In genomic region chr13:5875478-5875877, GRCm38 (mm10) we compare ENCODE assay signal across 24 mouse cellular contexts. TPM values are rescaled to one million over a fixed set of nuclear protein-coding genes. Genes with fewer than 3 reads are reported as not detected.
DNase-seq lines count a peak whose midpoint lies in the region; ATAC-seq lines count a peak whose summit lies in the region.
"Had no signal": no experiment of that assay in that cellular context is flagged by ENCODE, and none has a peak within 500 bp of the region (broad histone marks: within the 10 kb centered on the region; RNA-seq: fewer than 3 reads in every experiment).

No protein-coding gene starts in this region.

- H3K4me3 ChIP-seq in macrophage (ENCODE audit: inconsistent target), result no peak overlapping the region
- H3K4me3 ChIP-seq: embryonic facial prominence, embryonic 10.5 days; forebrain, embryonic 13.5 days; heart, embryonic 10.5 days; hindbrain, embryonic 13.5 days had no signal

- peak overlapping the region; percentile 99 for H3K27ac ChIP-seq in macrophage
- H3K27ac ChIP-seq: embryonic facial prominence, embryonic 10.5 days; forebrain, embryonic 13.5 days; heart, embryonic 10.5 days; hindbrain, embryonic 13.5 days; hindbrain, postnatal 0 days had no signal

- H3K79me2 ChIP-seq in macrophage (ENCODE audit: inconsistent target), result no peaks in the 10 kb centered on the region; the same call in 1 of the 2 replicates

- peak; percentile 74 for ATAC-seq in common myeloid progenitor, adult 5-6 weeks (replicated peaks; ENCODE audit: low read depth, poor library complexity, severe bottlenecking)
- ATAC-seq: CD4-positive, CD25-positive, alpha-beta regulatory T cell, adult 4 months; forebrain, embryonic 13.5 days; forebrain, postnatal 0 days; hindbrain, postnatal 0 days had no signal

- H3K36me3 ChIP-seq in macrophage (ENCODE audit: inconsistent target), result no peaks in the 10 kb centered on the region
- H3K36me3 ChIP-seq: embryonic facial prominence, embryonic 10.5 days; heart, embryonic 10.5 days; hindbrain, embryonic 13.5 days had no signal

- peak; percentile 38 for DNase-seq in lung, postnatal 36 days
- no peak for DNase-seq in lung, adult 18-20 months
- DNase-seq in embryo, embryonic 9.5 days (ENCODE audit: extremely low spot score), result no peak
- DNase-seq in right cerebral cortex, postnatal 14 days, result no peak
- DNase-seq in layer of hippocampus, adult 9-10 months (ENCODE audit: low spot score), result no peak
- DNase-seq: adrenal gland, adult 8-10 months; adrenal gland, postnatal 36 days; B cell, adult 2 months; cerebellum, adult 11-12 months; cerebellum, adult 9-10 months; cerebellum, postnatal 25 days; forebrain, postnatal 0 days; gastrocnemius, postnatal 25 days; heart, adult 11 months; heart, postnatal 10 days; heart, postnatal 4 days had no signal

- WGBS in macrophage (ENCODE audit: missing documents), result 28% methylated on average over 3 of the region's 3 CpGs

RNA-seq across cellular contexts. Expression of gene Klf6, which starts 14.2 kb away (rescaled TPM):
- 103 and 107 TPM in 2 replicates for total RNA-seq in common myeloid progenitor, adult 5-6 weeks (2017)
- 1,000 to 10,000 TPM in 5 of 26 experiments, 100 to 1,000 TPM in 21; 214 to 1,575 (median 623) TPM for total RNA-seq in macrophage (2018; cell fraction: chromatin; rRNA removed)
- total RNA-seq in macrophage (2018; cell fraction: cytosol; rRNA removed), result 1,000 to 10,000 TPM in 3 of 26 experiments, 100 to 1,000 TPM in 23; 179 to 1,130 (median 488) TPM
- 1,000 to 10,000 TPM in 11 of 26 experiments, 100 to 1,000 TPM in 15; 236 to 1,693 (median 931) TPM for total RNA-seq in macrophage (2018; cell fraction: nucleus; rRNA removed)
- 120 to 182 TPM (median 126 TPM) in 3 replicates for polyA plus RNA-seq in macrophage (2018)
